Comparison of ENCODE assay signal across 24 mouse cellular contexts in the genomic region with DNA sequence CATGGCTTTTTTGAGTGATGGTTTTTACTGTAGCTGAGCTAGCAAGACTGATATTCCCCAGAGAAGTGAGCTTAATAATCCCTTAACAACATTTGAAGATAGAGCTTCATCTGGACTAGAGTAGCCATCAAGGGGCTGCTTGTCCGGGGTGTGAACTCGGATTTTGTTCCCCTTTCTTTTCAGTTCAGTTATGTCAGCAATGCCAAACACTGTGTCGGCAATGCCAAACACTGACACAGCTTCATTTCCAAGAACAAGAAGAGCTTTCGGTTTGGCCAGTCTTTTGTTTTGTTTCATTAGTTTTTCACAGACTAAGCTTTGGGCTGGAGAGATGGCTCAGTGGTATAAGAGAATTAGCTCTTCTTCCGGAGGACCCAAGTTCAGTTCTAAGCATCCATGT.
"Had no signal": no experiment of that assay in that cellular context is flagged by ENCODE, and none has a peak within 500 bp of the region (broad histone marks: within the 10 kb centered on the region; RNA-seq: fewer than 3 reads in every experiment).

No protein-coding gene starts in this region.

- DNase-seq: gastrocnemius, postnatal 25 days; heart, adult 2 months; heart, postnatal 10 days; heart, postnatal 4 days; kidney, adult 18-20 months; kidney, adult 8-10 months; kidney, postnatal 10 days; kidney, postnatal 25 days; kidney, postnatal 4 days; layer of hippocampus, adult 9-11 months; layer of hippocampus, postnatal 36 days; left cerebral cortex, postnatal 4 days had no signal

- H3K4me3 ChIP-seq: heart, adult 2 months; heart, embryonic 10.5 days; hindbrain, embryonic 10.5 days; hindbrain, embryonic 12.5 days; intestine, embryonic 15.5 days; limb, embryonic 13.5 days; limb, embryonic 15.5 days had no signal

- H3K9me3 ChIP-seq: heart, embryonic 10.5 days; hindbrain, embryonic 10.5 days; hindbrain, embryonic 12.5 days; intestine, embryonic 15.5 days; limb, embryonic 15.5 days had no signal

- H3K4me2 ChIP-seq: hindbrain, embryonic 12.5 days; hindbrain, embryonic 14.5 days; intestine, embryonic 15.5 days; limb, embryonic 13.5 days; limb, embryonic 15.5 days; liver, embryonic 11.5 days had no signal

- H3K36me3 ChIP-seq: heart, embryonic 10.5 days; hindbrain, embryonic 10.5 days; hindbrain, embryonic 12.5 days; intestine, embryonic 15.5 days had no signal

- H3K27ac ChIP-seq: heart, adult 2 months; heart, embryonic 10.5 days; hindbrain, embryonic 10.5 days; hindbrain, embryonic 12.5 days; hindbrain, embryonic 14.5 days; intestine, embryonic 15.5 days; limb, embryonic 13.5 days; limb, embryonic 15.5 days; liver, embryonic 14.5 days had no signal

- H3K27me3 ChIP-seq: hindbrain, embryonic 12.5 days; intestine, embryonic 15.5 days; limb, embryonic 13.5 days; limb, embryonic 15.5 days had no signal

- H3K9ac ChIP-seq: hindbrain, embryonic 12.5 days; hindbrain, embryonic 14.5 days; intestine, embryonic 15.5 days; limb, embryonic 13.5 days; limb, embryonic 15.5 days; liver, embryonic 14.5 days had no signal

- H3K4me1 ChIP-seq: intestine, embryonic 15.5 days; limb, embryonic 15.5 days had no signal

- ATAC-seq: hindbrain, embryonic 16.5 days; inflammation-experienced regulatory T-cells, adult 6 months; intestine, embryonic 15.5 days; intestine, postnatal 0 days had no signal
